Mouse (Mus musculus) hematopoietic stem cell, adult 5-6 weeks (primary cell): ENCODE data around the gene Galnt7. TPM values are rescaled to one million over a fixed set of nuclear protein-coding genes. Genes with fewer than 3 reads are reported as not detected.
A peak's percentile ranks its signal among the peaks of the same experiment; 100 is the strongest.

ENCODE experiments used
- ATAC-seq, 2 experiments: fragments of 125-278 bp in 1 of 2; replicated peaks in 1 of 2; 2 replicates each; pipeline ENCODE4 v1.8.0; 2016 to 2017; ENCODE audit warnings: inconsistent platforms in 2 of 2, mild to moderate bottlenecking in 2 of 2, moderate number of reproducible peaks in 2 of 2, low read depth in 1 of 2, moderate TSS enrichment in 1 of 2; ENCODE audit not compliant: low FRiP score in 2 of 2, poor library complexity in 2 of 2, severe bottlenecking in 2 of 2, insufficient read depth in 1 of 2, low TSS enrichment in 1 of 2
- total RNA-seq: library from RNA; stranded (forward); fragments of 172-1452, 232-1000 nt; gene quantifications from 2 replicates; pipeline ENCODE4 v1.2.3, GENCODE M21; 2017

Galnt7 gene
- total RNA-seq, 1 experiment from 2014 or later = 18.8 TPM

DNA sequence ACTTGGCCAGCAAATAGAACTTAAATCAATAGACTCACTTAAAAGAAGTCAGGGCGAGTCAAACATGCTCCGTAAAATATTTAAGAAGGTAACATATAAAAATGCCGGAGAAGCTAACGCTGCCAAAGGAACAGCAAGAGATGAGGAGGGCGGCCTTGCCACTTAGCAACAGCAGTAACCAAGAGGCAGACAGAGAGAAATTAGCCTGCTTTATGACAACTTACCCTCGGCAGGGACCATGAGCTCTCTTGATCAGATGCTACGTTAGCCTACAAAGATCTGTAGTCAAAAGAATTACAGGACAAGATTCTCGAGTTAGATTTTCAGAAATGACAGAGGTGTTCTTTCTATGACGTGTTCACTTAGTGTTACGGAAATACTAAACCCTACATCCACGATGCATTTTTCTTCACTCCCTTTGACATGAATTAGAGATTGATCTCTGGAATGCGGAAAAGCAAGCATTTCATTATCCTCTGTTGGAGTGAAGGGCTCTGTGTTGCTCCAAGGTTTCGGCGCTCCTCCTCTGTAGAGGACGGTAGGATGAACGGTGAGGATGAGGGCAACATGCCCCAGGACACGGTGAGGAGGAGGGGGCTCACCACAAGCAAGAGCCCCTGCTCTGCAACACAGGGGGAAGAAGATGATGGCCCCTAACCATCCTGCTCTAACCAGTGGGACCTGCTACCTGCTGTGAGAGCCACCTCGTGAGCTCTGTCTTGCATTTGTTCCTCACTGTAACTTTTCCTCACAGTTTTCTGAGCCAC lies 84.0 kb downstream of the Galnt7 start:
- ATAC-seq = no peak

- no peak for ATAC-seq
Observed at GRCm38 (mm10) chr8:57567998-57568397, 84.8 kb downstream of the Galnt7 start.

- ATAC-seq = no peak
Observed at GRCm38 (mm10) chr8:57565039-57565438, 87.8 kb downstream of the Galnt7 start.

DNA sequence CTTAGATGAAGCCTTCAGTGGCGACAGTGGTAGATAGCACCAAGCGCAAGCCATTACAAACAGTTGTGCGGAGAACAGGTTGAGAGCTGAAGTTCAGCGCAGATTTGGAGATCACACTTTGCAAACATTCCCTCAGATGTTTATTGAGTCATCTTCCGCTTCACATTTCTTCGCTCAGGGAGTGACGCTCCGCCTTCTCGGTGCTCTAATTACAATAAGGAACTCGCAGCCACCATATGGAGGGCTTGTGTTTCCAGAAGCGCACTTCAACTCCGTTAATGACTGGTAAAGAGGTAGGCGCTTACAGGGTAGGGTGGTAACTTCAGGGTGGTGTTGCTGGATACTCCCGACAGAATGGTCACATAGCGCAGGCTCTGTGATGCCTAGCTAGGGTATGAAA lies 89.1 kb downstream of the Galnt7 start:
- no peak for ATAC-seq

GRCm38 (mm10) chr8:57562741-57563140 lies 90.1 kb downstream of the Galnt7 start:
- ATAC-seq = no peak

DNA sequence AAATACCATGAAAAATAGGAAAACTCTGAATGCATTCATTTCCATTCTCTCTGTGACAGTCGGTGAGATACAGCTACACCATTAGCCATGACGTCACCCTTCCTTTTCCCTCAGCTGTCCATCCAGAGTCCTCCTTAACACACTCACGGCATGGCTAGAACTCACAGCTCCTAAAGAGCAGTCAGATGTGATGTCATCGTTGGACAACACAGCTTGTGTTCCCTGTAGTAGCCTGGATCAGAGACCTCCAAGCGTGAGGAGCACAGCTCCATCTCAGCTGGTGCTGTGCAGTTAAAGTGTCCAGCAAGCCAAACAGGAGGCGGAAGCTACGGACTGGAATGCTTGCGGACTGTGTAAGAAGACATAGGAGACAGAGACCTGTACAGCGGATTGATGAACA lies 91.9 kb downstream of the Galnt7 start:
- no peak for ATAC-seq

DNA sequence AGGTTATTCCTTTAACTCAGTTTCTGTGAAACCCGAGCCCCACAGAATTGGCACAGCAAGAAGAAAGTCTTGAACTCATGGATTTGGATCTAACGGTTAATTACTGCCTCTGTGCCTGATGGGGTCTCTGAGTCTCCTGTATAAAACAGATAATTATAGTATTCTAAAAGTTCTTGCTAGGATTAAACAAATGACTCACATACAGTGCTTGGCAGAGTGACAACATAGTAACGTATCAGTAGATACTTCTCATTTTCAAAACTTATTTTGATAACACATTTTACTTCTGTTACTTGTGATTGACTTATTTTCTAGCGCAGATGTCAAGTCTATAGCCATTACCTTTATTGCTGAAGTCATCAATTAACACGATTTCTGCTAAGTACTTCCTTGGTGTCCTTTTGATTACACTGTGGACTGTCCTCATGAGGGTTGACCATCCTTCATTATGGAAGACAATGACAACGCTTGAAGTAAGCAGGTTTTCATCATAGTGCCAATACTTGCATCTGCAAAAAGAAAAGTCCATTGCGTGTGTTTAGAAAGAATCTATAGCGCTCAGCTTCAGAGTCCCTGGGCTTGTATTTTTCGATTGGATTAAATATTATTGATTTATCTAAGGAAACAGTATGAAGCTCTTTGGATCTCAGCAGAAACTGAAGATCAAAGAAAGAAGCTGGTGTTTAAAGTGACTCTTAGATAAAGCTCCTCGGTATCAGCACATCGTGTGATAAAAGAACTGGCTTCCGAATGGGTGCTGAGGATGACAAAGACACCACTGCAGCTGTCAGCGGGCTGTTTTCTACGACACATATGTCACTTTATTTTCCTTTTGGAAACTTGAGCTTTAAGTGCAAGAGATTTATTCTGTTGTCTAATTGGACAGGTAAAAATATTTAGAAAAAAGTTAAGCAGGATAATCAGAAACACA lies 100.5 kb downstream of the Galnt7 start:
- ATAC-seq = no peak

DNA sequence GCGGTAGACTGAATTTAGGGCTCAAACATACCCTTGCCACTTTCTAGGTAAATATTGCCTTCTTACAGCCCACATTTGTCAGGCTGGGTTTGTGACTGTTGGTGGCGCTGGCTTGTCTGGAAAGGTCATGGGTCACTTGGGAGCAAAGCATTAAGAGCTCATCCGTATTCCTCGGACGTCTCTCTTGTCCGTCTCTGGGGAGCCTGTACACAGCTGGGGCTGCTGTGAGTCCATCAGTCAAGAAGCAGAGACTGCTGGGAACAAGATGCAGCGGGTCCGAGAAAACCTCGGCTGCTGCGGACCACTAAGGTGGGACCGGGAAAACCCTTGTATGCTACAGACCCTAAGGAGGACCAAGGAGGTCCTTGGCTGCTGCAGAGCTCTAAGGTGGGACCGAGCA lies 105.3 kb downstream of the Galnt7 start:
- no peak for ATAC-seq

- ATAC-seq = no peak
Observed at GRCm38 (mm10) chr8:57546834-57547233, 106.0 kb downstream of the Galnt7 start.

DNA sequence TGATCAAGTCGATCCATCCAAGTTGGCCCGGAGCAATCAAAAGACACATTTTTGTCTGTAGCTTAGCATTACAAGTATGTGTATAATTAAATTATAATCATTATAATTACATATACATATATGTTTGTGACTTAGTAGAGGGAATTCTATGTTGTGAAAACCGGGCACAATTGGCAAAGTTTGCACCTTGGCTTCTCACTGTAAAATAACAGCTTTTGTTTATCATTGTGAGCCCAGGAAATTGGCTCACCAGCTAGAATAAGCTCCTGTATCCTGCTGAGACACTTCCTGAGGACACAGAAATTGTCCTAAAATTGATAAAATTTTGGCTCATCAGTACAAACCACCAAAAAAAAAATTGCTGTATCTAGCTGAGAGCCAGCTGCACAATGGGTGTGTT lies 106.4 kb downstream of the Galnt7 start:
- ATAC-seq = no peak

DNA sequence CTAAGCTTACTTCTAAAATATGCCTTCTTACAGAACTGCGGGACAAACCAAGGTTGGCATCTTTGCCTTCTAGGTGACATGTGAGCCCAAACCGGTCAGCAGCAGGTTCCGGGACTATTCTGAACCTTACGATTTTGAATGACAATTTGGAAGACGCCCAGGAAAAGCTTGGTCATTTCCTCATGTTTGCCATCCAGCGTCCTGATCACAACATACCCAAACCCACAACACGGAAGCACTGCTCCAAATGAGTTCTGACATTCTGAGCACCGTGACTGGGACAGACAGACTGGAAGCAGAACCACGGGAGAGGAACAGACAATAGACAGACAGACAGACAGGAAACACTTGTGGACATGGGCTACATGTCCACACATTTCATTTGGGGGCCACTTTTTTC lies 111.4 kb downstream of the Galnt7 start:
- peak; percentile 37 to 55; a peak in 3 of 4 replicates for ATAC-seq

GRCm38 (mm10) chr8:57540951-57541350 lies 111.9 kb downstream of the Galnt7 start:
- no peak for ATAC-seq

DNA sequence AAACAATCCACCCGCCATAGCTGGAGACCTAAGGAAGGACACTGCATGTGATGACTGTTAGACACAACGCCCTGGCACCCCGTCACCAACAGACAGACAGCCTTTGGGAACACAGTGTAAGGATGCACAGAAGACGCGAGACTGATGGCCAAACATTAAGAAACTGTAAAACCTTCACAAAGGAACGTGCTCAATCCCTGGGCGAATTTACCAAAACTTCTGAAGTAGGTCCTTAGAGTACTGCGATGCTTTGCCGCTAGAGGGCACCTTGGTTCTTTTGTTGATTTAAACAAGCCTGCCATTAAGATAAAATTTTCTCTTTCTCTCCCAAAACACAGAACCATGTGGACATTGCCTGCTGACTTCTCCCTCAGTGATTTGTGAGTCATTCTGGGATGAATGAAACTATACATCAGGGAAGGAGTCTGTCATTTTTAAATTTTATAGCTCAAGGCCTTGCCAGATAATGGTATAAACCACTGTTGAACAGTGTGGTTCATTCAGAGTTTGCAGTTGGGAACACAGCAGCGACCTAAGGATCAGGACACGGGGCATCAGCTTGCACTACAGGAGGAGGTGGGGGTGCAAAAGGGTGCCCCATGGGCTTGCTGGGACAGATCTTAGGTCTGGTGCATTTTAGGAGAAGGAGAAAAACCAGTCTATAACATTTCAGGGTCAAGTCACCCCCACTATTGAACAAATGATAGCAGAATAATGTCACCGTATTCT lies 112.6 kb downstream of the Galnt7 start:
- 0 out of 4 replicates have a peak, but pooled peaks have one; percentile 36 to 61 for ATAC-seq

GRCm38 (mm10) chr8:57538601-57539000 lies 114.2 kb downstream of the Galnt7 start:
- ATAC-seq = no peak

- ATAC-seq = peak; percentile 30 to 32; a peak in 2 of 4 replicates
Observed at GRCm38 (mm10) chr8:57536167-57536566, 116.7 kb downstream of the Galnt7 start.

- no peak for ATAC-seq
Observed at GRCm38 (mm10) chr8:57534495-57534894, 118.3 kb downstream of the Galnt7 start.

DNA sequence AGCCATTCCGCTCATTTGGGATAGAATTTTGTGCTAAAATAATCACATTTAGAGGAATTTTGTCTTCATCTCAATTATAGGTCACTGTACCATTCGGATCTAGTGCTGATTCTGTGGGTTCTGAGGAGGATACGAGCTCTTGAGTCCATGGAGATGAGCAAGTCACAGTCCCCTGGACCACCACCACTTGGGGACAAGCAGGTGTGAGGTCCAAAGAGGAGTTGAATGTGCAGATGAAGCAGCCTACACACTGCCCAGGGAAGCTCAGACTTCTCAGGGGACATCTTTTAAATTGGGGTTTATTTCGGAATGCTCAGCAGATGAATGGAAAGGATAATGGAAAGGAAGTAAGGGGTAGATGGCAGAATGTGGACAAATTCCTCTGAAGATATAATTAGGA lies 119.7 kb downstream of the Galnt7 start:
- no peak for ATAC-seq

DNA sequence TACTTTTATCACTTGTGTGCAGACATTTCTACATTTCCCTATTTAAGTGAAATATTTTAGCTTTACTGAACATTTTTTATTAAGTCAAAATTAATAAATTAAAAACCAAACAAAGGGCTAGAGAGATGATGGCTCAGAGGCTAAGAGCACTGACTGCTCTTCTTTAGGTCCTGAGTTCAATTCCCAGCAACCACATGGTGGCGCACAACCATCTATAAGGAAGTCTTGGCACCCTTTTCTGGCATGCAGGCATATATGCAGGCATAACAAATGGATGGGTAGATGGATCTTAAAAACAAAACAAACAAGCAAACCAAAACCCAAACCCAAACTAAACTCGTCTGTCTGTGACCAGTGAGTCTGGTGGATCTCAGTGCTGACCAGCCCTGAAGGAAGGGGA lies 120.6 kb downstream of the Galnt7 start:
- no peak for ATAC-seq
